Mouse (Mus musculus) megakaryocyte, embryonic 14.5 days (primary cell): ENCODE measurements around the gene Izumo3. TPM values are rescaled to one million over a fixed set of nuclear protein-coding genes. Genes with fewer than 3 reads are reported as not detected.
"Not testable (repeated sequence)": the region's sequence is repeated elsewhere in the genome, so short reads cannot be mapped to it uniquely, and the experiment has no call there.

ENCODE experiments used
- H3K27me3 ChIP-seq: replicated peaks from 2 replicates; pipeline ENCODE3; 2012; ENCODE audit warnings: inconsistent platforms
- H3K36me3 ChIP-seq: replicated peaks from 2 replicates; pipeline ENCODE3; 2012; ENCODE audit warnings: low read length, inconsistent platforms, mixed read lengths
- H3K4me1 ChIP-seq: 2 replicates; pipeline ENCODE4 v1.6.1; 2012; ENCODE audit warnings: inconsistent platforms
- H3K4me3 ChIP-seq: replicated peaks from 2 replicates; pipeline ENCODE3; 2012; ENCODE audit warnings: moderate library complexity, mild to moderate bottlenecking, inconsistent platforms
- H3K9me3 ChIP-seq: 2 replicates; pipeline ENCODE4 v1.6.1; 2012; ENCODE audit warnings: inconsistent platforms
- FLI1 ChIP-seq: IDR thresholded peaks from 2 replicates; pipeline ENCODE4 v1.6.1; 2012; ENCODE audit warnings: low read length, inconsistent platforms, mixed read lengths
- GATA1 ChIP-seq: IDR thresholded peaks from 3 replicates; pipeline ENCODE4 v1.6.1; 2012; ENCODE audit warnings: mixed read lengths, low read length, inconsistent platforms, borderline replicate concordance
- polyA plus RNA-seq: library from polyadenylated mRNA; stranded (reverse); fragments of >175 nt; gene quantifications from 2 replicates; pipeline ENCODE4 v1.2.3, GENCODE M21; 2012; ENCODE audit warnings: low replicate concordance; ENCODE audit not compliant: insufficient read depth

Gene Izumo3
- not detected in 2 replicates for polyA plus RNA-seq

DNA sequence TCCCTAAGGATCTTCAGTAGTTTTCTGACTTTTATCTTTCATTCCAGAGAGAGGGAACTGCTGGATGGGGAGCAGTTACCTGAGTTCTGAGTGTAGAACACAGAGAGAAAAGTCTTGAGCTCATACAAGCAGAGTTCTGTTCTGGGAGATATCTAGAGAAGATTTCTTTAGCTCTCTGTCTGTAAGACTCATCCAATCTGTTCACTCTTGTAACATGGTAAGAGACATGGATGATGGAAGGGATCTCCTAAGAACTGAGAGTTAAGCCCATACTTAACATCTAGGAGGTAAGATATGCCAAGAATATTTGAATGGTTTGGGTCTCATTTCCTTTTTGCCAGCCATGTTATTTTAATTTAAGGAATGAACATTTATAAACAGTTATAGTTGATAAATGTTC is at the start of gene Izumo3:
Gene Izumo3, minus strand, starts transcription at position 101 of the 400 bp plus-strand sequence.
- TF ChIP-seq GATA1 (no peak), FLI1 (no peak)
- H3K9me3 ChIP-seq = no peaks in the 10 kb centered on the region
- H3K27me3 ChIP-seq = no peaks in the 10 kb centered on the region
- H3K4me3 ChIP-seq = no peak within 1 kb of the TSS
- no peaks in the 10 kb centered on the region for H3K36me3 ChIP-seq
- H3K4me1 ChIP-seq = no peaks in the 10 kb centered on the region

DNA sequence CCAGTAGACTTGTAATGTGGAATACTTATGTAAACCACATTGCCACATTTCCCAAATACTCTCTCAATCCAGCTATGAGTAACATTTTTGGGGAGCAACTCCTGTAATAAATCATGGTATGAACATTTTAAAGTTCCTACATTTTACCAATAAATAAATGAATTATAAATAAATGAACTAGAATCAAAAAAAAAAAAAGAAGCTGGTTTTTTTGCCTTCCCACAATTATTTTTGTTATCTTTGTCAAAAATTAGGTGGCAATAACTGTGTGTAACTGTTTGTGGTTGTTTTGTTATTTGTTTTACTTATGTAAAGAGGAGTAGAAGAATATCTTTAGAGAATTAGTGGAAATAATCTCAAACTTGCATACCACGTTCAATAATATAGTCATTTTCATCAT is 44.6 kb upstream of the Izumo3 start, which contains the start of gene Gm12666:
Gene Gm12666, minus strand, starts transcription at position 101 of the 400 bp plus-strand sequence.
- H3K4me3 ChIP-seq, H3K27me3 ChIP-seq, H3K4me1 ChIP-seq, H3K9me3 ChIP-seq, H3K36me3 ChIP-seq: not testable (repeated sequence)

DNA sequence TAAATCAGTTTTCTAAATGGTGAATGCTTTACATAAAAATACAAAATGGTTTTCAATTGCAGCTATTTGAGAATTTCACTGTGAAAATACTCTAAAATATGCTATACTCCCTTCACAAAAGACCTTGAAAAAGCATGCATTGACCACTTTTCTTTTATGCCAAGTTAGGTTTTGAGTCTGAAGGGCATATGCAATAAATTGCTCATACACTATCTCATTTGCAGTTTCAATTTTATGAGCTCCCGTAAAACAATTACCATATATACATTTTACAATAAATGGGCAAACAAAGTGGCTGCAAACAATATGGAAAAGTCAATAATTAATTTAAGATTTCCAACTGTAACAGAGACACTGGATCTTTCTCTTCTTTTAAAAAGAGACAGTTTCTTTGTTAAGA is 5.6 kb upstream of the Izumo3 start:
- H3K27me3 ChIP-seq = no peaks in the 10 kb centered on the region
- TF ChIP-seq FLI1 (no peak), GATA1 (no peak)

DNA sequence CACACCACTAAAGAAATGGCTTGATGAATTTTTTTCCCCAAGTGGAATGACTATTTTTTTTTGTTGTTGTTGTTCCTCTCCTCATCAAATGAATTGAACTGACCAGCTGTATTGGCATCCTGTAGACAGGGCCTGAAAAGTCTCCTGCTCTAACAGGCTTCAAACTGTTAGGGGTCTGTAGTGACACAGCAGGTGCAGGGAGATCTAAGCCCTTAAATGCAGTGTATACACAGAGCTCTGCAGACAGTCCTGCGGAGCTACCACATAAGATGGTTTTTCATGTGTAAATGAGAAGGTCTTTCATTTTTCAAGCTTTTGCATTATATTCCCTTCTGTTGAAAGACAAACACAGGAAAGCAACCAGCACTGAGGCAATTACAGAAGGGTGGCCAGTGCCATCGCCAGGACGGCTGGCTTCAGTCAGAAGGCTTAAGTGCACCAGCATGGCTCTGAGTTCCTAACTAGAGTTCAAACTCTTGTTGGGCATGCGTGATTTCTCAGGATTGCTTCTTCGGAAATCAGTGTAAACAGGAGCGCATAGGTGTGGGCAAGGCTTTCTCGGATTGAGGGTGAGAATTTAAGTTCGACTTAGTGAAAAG is 35.5 kb downstream of the Izumo3 start:
- Histone ChIP-seq H3K27me3 (no peaks in the 10 kb centered on the region), H3K4me3 (no peak overlapping the region), H3K36me3 (no peaks in the 10 kb centered on the region), H3K4me1 (no peaks in the 10 kb centered on the region), H3K9me3 (0 out of 2 replicates have a peak, but pooled peaks cover 3% of the 10 kb centered on the region)
- TF ChIP-seq FLI1 = no peak
- TF ChIP-seq GATA1 = no peak

More for the DNA sequence above, 5.6 kb upstream of the Izumo3 start:
- Histone ChIP-seq H3K4me3 (no peak overlapping the region), H3K9me3 (0 out of 2 replicates have a peak, but pooled peaks cover 4% of the 10 kb centered on the region), H3K36me3 (no peaks in the 10 kb centered on the region), H3K4me1 (no peaks in the 10 kb centered on the region)

DNA sequence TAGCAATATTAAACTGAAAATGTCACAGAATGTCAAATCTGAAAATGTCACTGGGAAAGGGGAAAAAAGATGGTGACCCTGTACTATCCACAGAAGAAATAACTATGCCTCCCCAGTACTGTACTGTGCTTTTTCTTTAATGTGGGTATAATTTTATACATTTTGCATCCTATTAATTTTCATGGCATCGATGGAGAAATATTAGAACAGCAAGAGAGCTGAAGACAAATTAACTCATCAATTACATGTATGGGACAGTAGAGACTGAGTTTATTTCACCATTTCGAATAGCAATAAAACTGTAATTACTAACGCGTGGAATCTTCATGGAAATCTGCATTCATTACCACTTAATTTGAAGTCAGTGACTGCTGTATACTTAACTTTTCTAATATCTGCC is 49.6 kb downstream of the Izumo3 start:
- Histone ChIP-seq H3K36me3 (no peaks in the 10 kb centered on the region), H3K4me3 (no peak overlapping the region), H3K27me3 (no peaks in the 10 kb centered on the region), H3K9me3 (no peaks in the 10 kb centered on the region), H3K4me1 (no peaks in the 10 kb centered on the region)
- TF ChIP-seq FLI1 (no peak), GATA1 (no peak)

DNA sequence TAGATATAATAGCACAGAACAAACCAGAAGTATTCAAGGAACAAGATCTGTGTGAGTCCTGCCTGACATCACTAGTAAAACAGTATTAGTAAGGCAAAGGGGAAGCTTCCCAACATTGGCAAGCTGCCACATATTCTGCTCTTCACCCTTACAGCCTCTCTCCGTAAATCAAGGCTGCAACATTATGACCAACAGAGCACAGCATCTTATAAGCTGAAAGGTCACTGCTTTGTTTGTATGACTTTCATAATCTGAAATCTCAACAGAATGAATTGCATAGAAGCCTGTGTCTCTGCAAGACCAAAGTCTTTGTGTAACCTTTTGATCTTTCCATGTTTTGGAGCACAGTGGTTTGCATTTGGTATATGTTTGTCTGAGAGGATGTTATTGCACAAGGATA is 51.1 kb downstream of the Izumo3 start:
- no peaks in the 10 kb centered on the region for H3K36me3 ChIP-seq
- TF ChIP-seq GATA1 = no peak
- no peak for TF ChIP-seq FLI1
- H3K4me3 ChIP-seq = no peak overlapping the region
- H3K9me3 ChIP-seq = no peaks in the 10 kb centered on the region
- H3K27me3 ChIP-seq = no peaks in the 10 kb centered on the region
- H3K4me1 ChIP-seq = no peaks in the 10 kb centered on the region

Other genes starting within 250 kb of the Izumo3 start
- gene Gm12666, start 44.5 kb upstream of the Izumo3 start, polyA plus RNA-seq = not detected in 2 replicates